Mouse (Mus musculus) layer of hippocampus, postnatal 25 days (tissue): ENCODE measurements around the gene D330020A13Rik. TPM values are rescaled to one million over a fixed set of nuclear protein-coding genes. Genes with fewer than 3 reads are reported as not detected.

Experiments used
- DNase-seq, 2 experiments: peaks; one replicate each; pipeline ENCODE4 v3.0.0; 2022; ENCODE audit warnings: mixed read lengths in 2 of 2, low spot score in 1 of 2; ENCODE audit errors: extremely low spot score in 1 of 2
- total RNA-seq, 2 experiments: library from RNA; stranded (reverse); gene quantifications; 2 replicates each; pipeline ENCODE4 v1.2.3; 2021

Gene D330020A13Rik
- not detected for total RNA-seq

DNA sequence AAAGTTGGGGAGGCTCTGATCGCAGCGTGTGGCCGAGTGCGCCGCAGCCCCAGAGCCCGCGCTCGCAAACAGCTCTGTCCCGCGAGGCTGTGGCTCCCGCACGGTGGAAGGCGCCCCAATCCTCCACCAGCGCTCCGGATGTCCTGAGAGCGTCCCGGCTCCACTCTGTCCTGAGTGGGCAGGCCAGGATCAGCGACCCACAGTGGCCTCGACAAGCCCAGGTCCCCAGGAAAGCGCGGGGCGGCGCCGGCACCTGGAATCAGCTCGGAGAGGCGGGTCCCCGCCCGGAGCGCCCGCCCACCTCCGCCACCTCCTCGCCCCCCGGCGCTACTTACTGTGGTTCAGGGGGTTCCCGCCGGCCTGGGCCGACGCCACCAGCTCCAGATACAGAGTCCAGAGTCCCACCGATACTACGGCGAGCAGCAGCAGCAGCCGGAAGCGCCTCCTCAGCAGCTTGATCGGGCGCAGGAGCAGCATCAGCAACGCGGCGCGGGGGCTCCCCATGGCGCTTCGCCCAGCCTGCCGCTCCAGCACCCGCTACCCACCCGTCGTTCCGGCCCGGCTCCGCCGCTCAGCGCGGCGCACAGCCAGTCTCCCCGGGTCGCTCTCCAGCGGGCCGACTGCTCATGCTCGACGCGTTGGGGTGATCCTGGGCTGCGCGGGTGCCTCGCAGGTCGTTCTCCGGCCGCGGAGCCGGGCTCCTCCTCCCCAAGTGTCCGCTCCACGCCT, at the start of gene D330020A13Rik, which contains the start of gene B4galnt3:
TSS of gene D330020A13Rik (plus strand) at position 309 of the 729 bp plus-strand sequence.
TSS of gene B4galnt3 (minus strand) at position 504 of the 729 bp plus-strand sequence.
- peak; percentile 43 to 45 for DNase-seq

GRCm38 (mm10) chr6:120246676-120247075, 47.5 kb upstream of the D330020A13Rik start:
- DNase-seq: no peak

DNA sequence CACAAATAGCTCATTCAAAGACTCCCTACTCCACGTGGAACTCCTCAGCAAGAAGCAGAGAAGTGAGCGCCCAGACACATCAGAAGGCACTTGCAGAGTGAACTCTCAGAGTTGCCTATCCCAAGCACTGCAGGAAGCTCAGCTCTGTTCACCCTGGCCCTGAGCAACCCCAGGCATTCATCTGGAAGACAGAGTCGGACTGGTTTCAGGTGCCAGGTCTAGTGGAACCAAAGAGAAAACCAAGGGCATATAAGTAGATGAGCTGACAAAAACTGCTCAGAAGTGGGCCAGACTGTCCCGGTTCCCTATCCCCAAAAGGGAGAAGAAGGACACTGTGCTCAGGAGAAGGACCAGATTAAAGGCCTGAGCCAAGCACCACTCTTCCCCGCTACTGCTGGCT, 44.3 kb upstream of the D330020A13Rik start:
- DNase-seq: no peak

DNA sequence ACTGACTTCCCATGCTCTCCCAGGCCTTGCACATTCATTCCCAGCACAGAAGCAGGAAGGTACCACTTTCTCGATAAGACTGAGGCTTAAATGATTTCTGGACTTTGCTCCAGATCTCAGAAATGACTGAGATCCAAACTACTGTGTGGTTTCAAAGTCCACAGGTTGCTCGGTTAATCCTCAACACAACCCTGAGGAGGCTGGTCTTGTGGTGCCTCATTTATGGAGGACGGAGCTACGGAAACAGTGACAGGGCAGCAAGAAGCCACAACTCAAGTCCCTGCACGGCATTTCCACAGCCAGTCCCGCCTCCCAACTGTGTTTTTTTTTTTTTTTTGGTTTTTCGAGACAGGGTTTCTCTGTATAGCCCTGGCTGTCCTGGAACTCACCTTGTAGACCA, 43.2 kb upstream of the D330020A13Rik start:
- DNase-seq: no peak

- DNase-seq: no peak
These were observed 41.4 kb upstream of the D330020A13Rik start for GRCm38 (mm10) chr6:120252741-120253140.

DNA sequence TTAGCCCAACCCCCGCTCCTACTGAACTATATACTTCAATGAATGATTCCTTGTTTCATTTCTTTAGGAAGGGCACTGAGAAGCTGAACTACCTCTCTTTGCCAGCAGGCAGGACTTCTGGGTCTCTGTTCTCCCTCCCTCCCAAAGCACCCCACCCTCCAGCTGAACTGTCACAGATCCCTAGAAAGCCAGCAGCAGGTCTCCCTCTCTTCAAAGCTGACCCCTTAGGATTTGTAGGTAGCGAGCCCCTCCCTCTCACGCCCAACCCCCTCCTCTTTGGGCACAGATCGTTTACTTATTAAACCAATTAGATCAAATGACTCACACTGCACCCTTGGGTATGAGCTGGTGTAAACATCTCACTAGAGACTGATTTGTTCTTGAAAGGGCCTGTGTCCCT, 39.5 kb upstream of the D330020A13Rik start:
- no peak for DNase-seq

DNA sequence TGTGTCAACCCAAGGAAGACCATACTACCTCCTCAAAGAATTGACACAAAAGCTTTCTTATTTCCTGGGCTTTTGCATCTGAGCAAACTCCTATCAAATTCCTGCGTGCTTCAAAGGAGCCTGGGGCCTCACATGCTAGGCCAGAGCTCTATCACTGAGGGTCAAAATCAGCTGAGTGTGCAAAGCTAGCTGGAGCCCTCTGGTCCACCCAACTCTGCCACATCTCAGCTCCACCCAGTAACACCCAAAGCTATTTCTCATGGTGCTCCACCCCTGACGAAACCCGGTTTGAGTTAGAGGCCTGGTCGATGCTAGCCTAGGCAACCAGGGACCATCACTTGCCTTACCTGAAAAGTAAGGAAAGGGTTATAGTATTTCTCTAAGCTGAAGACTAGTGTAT, 39.0 kb upstream of the D330020A13Rik start:
- no peak for DNase-seq

- DNase-seq: no peak
These were observed 38.5 kb upstream of the D330020A13Rik start for GRCm38 (mm10) chr6:120255701-120256100.

GRCm38 (mm10) chr6:120256431-120256935, 37.7 kb upstream of the D330020A13Rik start:
- no peak for DNase-seq

GRCm38 (mm10) chr6:120259481-120259880, 34.7 kb upstream of the D330020A13Rik start:
- no peak for DNase-seq

DNA sequence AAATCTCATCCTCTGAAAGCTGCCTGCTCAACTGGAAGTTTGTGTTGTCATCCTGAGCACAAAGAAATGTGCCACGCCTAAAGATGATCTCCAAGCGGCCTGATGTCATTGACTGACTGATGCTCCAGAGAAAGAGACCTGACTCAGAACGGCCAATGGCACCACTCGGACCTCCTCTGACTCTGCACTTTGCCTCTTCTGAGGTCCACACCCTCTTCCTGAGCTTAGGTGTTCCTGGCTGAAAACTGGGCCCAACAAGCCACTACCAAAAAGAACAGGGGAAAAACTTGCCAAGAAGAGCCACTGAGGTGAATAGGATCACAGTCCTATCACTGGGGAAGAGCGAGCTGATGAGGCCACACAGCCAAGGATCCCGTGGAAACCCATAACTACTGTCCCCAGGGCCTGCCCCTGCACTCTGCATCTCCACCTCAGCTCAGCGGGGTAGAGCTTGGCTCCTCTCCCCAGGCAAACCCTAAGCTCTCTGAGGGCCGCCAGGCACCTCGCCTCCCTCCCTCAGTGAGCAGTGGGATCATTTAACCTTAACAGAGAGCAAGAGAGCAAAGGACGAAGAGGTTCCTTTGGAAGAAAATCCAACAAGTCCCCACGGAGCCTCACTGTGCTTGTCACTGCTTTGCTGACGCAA, 31.2 kb upstream of the D330020A13Rik start:
- DNase-seq: no peak

DNA sequence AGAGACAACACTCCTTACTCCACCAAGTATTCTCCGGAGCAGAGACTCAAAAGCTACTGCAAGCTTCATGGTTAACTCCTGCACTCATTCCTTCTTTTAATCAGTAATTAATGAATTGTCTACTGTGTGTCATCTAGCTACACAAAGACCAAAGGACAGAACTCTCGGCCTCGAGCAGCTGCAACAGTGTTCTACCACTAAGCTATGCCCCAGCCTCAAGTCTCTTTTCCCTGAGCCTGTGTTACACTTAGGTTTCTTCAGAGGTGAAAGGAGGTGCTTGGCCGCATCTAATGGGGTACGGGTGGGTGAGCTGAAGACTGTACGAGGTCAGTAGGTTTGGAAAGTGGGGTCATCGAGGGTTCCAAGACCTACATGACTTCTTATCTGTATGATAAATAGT, 30.6 kb upstream of the D330020A13Rik start:
- DNase-seq: no peak

DNA sequence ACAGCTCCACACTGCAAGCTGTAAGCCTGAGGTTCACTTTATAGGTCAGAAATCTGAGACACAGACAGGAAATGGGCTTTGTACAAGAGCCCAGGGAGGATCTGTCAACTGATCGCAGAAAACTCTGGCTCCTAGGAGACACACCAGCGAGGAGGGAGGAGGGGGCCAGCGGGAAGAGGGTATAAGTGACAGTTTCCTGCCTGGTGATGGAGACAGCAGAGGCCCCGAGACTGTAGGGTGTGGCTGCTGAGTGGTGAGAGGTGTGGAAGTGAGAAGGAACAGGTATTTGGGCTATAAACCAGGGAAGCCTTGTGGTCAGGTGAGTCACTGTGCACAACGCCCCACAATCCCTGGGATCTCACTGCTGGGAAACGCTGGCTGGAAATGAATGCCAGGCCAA, 30.0 kb upstream of the D330020A13Rik start:
- no peak for DNase-seq

GRCm38 (mm10) chr6:120274181-120274580, 20.0 kb upstream of the D330020A13Rik start:
- DNase-seq: no peak

GRCm38 (mm10) chr6:120274887-120275286, 19.3 kb upstream of the D330020A13Rik start:
- peak in 1 of 2 experiments; percentile 10 for DNase-seq

GRCm38 (mm10) chr6:120275301-120275700, 18.9 kb upstream of the D330020A13Rik start:
- no peak for DNase-seq

- no peak for DNase-seq
These were observed 17.2 kb upstream of the D330020A13Rik start for GRCm38 (mm10) chr6:120276874-120277449.

- DNase-seq: no peak
These were observed 6.9 kb upstream of the D330020A13Rik start for GRCm38 (mm10) chr6:120287279-120287678.

DNA sequence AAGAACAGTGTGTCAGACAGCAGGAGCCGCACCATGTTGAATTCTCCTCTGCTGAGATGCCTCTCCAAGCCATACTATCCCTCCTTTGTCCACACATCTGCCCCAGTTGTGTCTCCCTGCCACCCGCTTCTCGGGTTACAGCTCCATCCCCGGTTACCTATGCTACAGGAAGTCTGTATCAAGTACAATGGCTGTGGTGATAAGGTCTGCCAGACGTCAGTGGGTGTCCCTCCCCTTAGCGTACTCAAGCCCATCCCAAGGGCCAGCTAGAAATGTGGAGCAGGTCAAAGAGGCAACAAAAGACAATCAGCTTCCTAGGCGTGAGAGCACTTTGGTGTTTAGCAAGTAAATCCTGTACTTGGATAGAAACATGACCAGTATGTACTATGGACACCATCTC, 5.6 kb upstream of the D330020A13Rik start:
- DNase-seq: no peak

- DNase-seq: no peak
These were observed 4.7 kb upstream of the D330020A13Rik start for GRCm38 (mm10) chr6:120289430-120289829.

GRCm38 (mm10) chr6:120291396-120292009, 2.7 kb upstream of the D330020A13Rik start:
- no peak for DNase-seq
